Mouse (Mus musculus) limb, embryonic 12.5 days (tissue): ENCODE data around the gene Gm20521. TPM values are rescaled to one million over a fixed set of nuclear protein-coding genes. Genes with fewer than 3 reads are reported as not detected.

Experiments
- ATAC-seq: fragments of 200-750 bp; cut with Nextera tagmentation; 2 replicates; pipeline ENCODE4 v1.8.0; 2017; ENCODE audit warnings: low read depth, moderate TSS enrichment; ENCODE audit not compliant: insufficient number of reproducible peaks, insufficient read depth, low FRiP score, low TSS enrichment
- H3K27ac ChIP-seq: fragments of 300-500 bp; sonication (generic); 2 replicates; pipeline ENCODE4 v1.5.1; 2016; ENCODE audit warnings: mild to moderate bottlenecking, moderate library complexity
- H3K27me3 ChIP-seq: fragments of 300-500 bp; sonication (generic); 2 replicates; pipeline ENCODE4 v1.6.1; 2016; ENCODE audit warnings: mild to moderate bottlenecking, moderate library complexity
- H3K36me3 ChIP-seq: fragments of 300-500 bp; sonication (generic); 2 replicates; pipeline ENCODE4 v1.6.1; 2016; ENCODE audit warnings: mild to moderate bottlenecking, moderate library complexity
- H3K4me1 ChIP-seq: fragments of 300-500 bp; sonication (generic); replicated peaks from 2 replicates; pipeline ENCODE4 v1.6.1; 2016
- H3K4me2 ChIP-seq: fragments of 300-500 bp; sonication (generic); 2 replicates; pipeline ENCODE4 v1.6.1; 2016; ENCODE audit warnings: mild to moderate bottlenecking, moderate library complexity
- H3K4me3 ChIP-seq: fragments of 300-500 bp; sonication (generic); replicated peaks from 2 replicates; pipeline ENCODE4 v1.5.1; 2016; ENCODE audit warnings: mild to moderate bottlenecking
- H3K9ac ChIP-seq: fragments of 300-500 bp; sonication (generic); replicated peaks from 2 replicates; pipeline ENCODE4 v1.6.1; 2016; ENCODE audit warnings: mild to moderate bottlenecking, moderate library complexity
- H3K9me3 ChIP-seq: fragments of 300-500 bp; sonication (generic); 2 replicates; pipeline ENCODE4 v1.6.1; 2016; ENCODE audit warnings: mild to moderate bottlenecking, moderate library complexity
- WGBS: fragments of 180-500 bp; shearing (Covaris S2); methylation state at CpG from one replicate; pipeline ENCODE4 v1.1.7; 2016; 5-methylcytosine and 5-hydroxymethylcytosine counted together
- polyA plus RNA-seq: library from polyadenylated mRNA; unstranded; fragments of >200 nt; fragmentation: Nextera tagmentation; extraction: Ambion mirVana; gene quantifications from 2 replicates; pipeline ENCODE4 v1.2.1, GENCODE M21; 2016

Gm20521 gene
- polyA plus RNA-seq, 1 experiment from 2014 or later: not detected

GRCm38 (mm10) chr14:54866936-54867335, 16.3 kb upstream of the Gm20521 start:
- no peak overlapping the region for H3K9ac ChIP-seq
- no peak overlapping the region for H3K4me2 ChIP-seq
- no peak overlapping the region for H3K27ac ChIP-seq
- no peak for ATAC-seq
- H3K36me3 ChIP-seq: no peaks in the 10 kb centered on the region
- no peak overlapping the region for H3K4me3 ChIP-seq
- no peaks in the 10 kb centered on the region for H3K9me3 ChIP-seq
- 60% methylated on average over 5 of the region's 5 CpGs for WGBS
- H3K27me3 ChIP-seq: no peaks in the 10 kb centered on the region
- 0 out of 2 replicates have a peak, but pooled peaks cover 4% of the 10 kb centered on the region for H3K4me1 ChIP-seq

- no peaks in the 10 kb centered on the region for H3K9me3 ChIP-seq
- 76% methylated on average over 4 of the region's 4 CpGs for WGBS
- H3K4me1 ChIP-seq: no peaks in the 10 kb centered on the region
- H3K36me3 ChIP-seq: no peaks in the 10 kb centered on the region
- no peak overlapping the region for H3K27ac ChIP-seq
- H3K27me3 ChIP-seq: no peaks in the 10 kb centered on the region
- no peak overlapping the region for H3K4me3 ChIP-seq
- H3K4me2 ChIP-seq: no peak overlapping the region
- H3K9ac ChIP-seq: no peak overlapping the region
- ATAC-seq: no peak
Measured at GRCm38 (mm10) chr14:54868026-54868425, 15.2 kb upstream of the Gm20521 start.

GRCm38 (mm10) chr14:54870861-54871260, 12.4 kb upstream of the Gm20521 start, which contains the start of gene Homez:
Gene Homez (minus strand): TSS chr14:54870961.
- H3K4me3 ChIP-seq: no peak within 1 kb of the TSS

GRCm38 (mm10) chr14:54874165-54874564, 9.1 kb upstream of the Gm20521 start:
- 76% methylated on average over 3 of the region's 3 CpGs for WGBS
- Histone ChIP-seq H3K4me3 (no peak overlapping the region), H3K4me1 (peaks cover 15% of the 10 kb centered on the region), H3K9me3 (no peaks in the 10 kb centered on the region), H3K27me3 (peaks cover 40% of the 10 kb centered on the region), H3K36me3 (no peaks in the 10 kb centered on the region), H3K27ac (no peak overlapping the region), H3K9ac (no peak overlapping the region), H3K4me2 (no peak overlapping the region)
- no peak for ATAC-seq

More at GRCm38 (mm10) chr14:54870861-54871260, 12.4 kb upstream of the Gm20521 start, which contains the start of gene Homez:
- Histone ChIP-seq H3K4me1 (peaks cover 2% of the 10 kb centered on the region), H3K27ac (no peak within 1 kb of the TSS), H3K36me3 (no peaks in the 10 kb centered on the region), H3K9ac (no peak within 1 kb of the TSS), H3K9me3 (no peaks in the 10 kb centered on the region), H3K27me3 (peaks cover 14% of the 10 kb centered on the region), H3K4me2 (no peak within 1 kb of the TSS)
- WGBS: 91% methylated on average over 5 of the region's 5 CpGs
- no peak for ATAC-seq

- Histone ChIP-seq H3K27ac (no peak overlapping the region; the same call in 1 of the 2 replicates), H3K9ac (peak overlapping the region; percentile 75), H3K27me3 (peaks cover 40% of the 10 kb centered on the region), H3K4me2 (peak overlapping the region; percentile 99), H3K9me3 (no peaks in the 10 kb centered on the region), H3K36me3 (no peaks in the 10 kb centered on the region), H3K4me3 (peak overlapping the region; percentile 74), H3K4me1 (peaks cover 15% of the 10 kb centered on the region)
- ATAC-seq: no peak
- 3% methylated on average over 36 of the region's 36 CpGs for WGBS
Measured at GRCm38 (mm10) chr14:54875844-54876538, 7.2 kb upstream of the Gm20521 start.

- Histone ChIP-seq H3K4me2 (peak overlapping the region; percentile 99), H3K9me3 (no peaks in the 10 kb centered on the region), H3K9ac (peak overlapping the region; percentile 75), H3K36me3 (no peaks in the 10 kb centered on the region), H3K27me3 (peaks cover 40% of the 10 kb centered on the region), H3K4me1 (peaks cover 15% of the 10 kb centered on the region), H3K27ac (no peak overlapping the region; the same call in 1 of the 2 replicates), H3K4me3 (peak overlapping the region; percentile 74)
- peak; percentile 83 for ATAC-seq
- under 1% methylated on average over 72 of the region's 72 CpGs for WGBS
Measured at GRCm38 (mm10) chr14:54876539-54877047, 6.6 kb upstream of the Gm20521 start.

- peak within 1 kb of the TSS; percentile 99 for H3K4me2 ChIP-seq
- H3K4me1 ChIP-seq: peaks cover 15% of the 10 kb centered on the region
- under 1% methylated on average over 61 of the region's 61 CpGs for WGBS
- peak within 1 kb of the TSS; percentile 75 for H3K9ac ChIP-seq
- peak; percentile 75 for ATAC-seq
- no peaks in the 10 kb centered on the region for H3K9me3 ChIP-seq
- peaks cover 40% of the 10 kb centered on the region for H3K27me3 ChIP-seq
- no peaks in the 10 kb centered on the region for H3K36me3 ChIP-seq
- peak within 1 kb of the TSS; percentile 74 for H3K4me3 ChIP-seq
- no peak within 1 kb of the TSS; the same call in 1 of the 2 replicates for H3K27ac ChIP-seq
Measured at GRCm38 (mm10) chr14:54877048-54877715, 6.1 kb upstream of the Gm20521 start, which contains the start of gene Ppp1r3e. Gene Ppp1r3e (minus strand): TSS chr14:54877550.

- peaks cover 24% of the 10 kb centered on the region for H3K4me1 ChIP-seq
- H3K9me3 ChIP-seq: no peaks in the 10 kb centered on the region
- H3K4me2 ChIP-seq: peak overlapping the region; percentile 79
- ATAC-seq: peak; percentile 17; the same call in 1 of the 2 replicates
- H3K27me3 ChIP-seq: no peaks in the 10 kb centered on the region
- H3K36me3 ChIP-seq: peaks cover 16% of the 10 kb centered on the region
- peak overlapping the region; percentile 93 for H3K27ac ChIP-seq
- 30% methylated on average over 21 of the region's 21 CpGs for WGBS
- H3K4me3 ChIP-seq: peak overlapping the region; percentile 58
- peak overlapping the region; percentile 80 for H3K9ac ChIP-seq
Measured at GRCm38 (mm10) chr14:54884022-54884712, 926 bp downstream of the Gm20521 start.

GRCm38 (mm10) chr14:54885309-54885708, 2.1 kb downstream of the Gm20521 start:
- H3K9me3 ChIP-seq: no peaks in the 10 kb centered on the region
- peak overlapping the region; percentile 79 for H3K4me2 ChIP-seq
- no peak for ATAC-seq
- 92% methylated on average over 11 of the region's 11 CpGs for WGBS
- H3K27me3 ChIP-seq: no peaks in the 10 kb centered on the region
- H3K9ac ChIP-seq: peak overlapping the region; percentile 12; the same call in 1 of the 2 replicates
- peaks cover 24% of the 10 kb centered on the region for H3K4me1 ChIP-seq
- H3K27ac ChIP-seq: no peak overlapping the region
- peaks cover 16% of the 10 kb centered on the region for H3K36me3 ChIP-seq
- H3K4me3 ChIP-seq: 0 out of 2 replicates have a peak overlapping the region, but pooled peaks have one; percentile 4

GRCm38 (mm10) chr14:54892200-54892599, 9.0 kb downstream of the Gm20521 start, which contains the start of gene Pabpn1:
Gene Pabpn1 (plus strand): TSS chr14:54892500.
- H3K9ac ChIP-seq: no peak within 1 kb of the TSS
- peak within 1 kb of the TSS; percentile 95 for H3K4me3 ChIP-seq
- H3K27ac ChIP-seq: peak within 1 kb of the TSS; percentile 75
- H3K36me3 ChIP-seq: peaks cover 18% of the 10 kb centered on the region
- H3K4me2 ChIP-seq: peak within 1 kb of the TSS; percentile 55
- ATAC-seq: no peak
- WGBS: 90% methylated on average over 3 of the region's 3 CpGs
- H3K4me1 ChIP-seq: peaks cover 9% of the 10 kb centered on the region
- H3K27me3 ChIP-seq: no peaks in the 10 kb centered on the region
- H3K9me3 ChIP-seq: no peaks in the 10 kb centered on the region
